Mouse (Mus musculus) thymus, postnatal 4 days (tissue): ENCODE data around the gene Pde3a.
A peak's percentile ranks its signal among the peaks of the same experiment; 100 is the strongest.

ENCODE experiments used
- DNase-seq: peaks from one replicate; pipeline ENCODE4 v3.0.0; 2021

The Pde3a gene

GRCm38 (mm10) chr6:141248691-141249584 lies at the start of gene Pde3a:
Gene Pde3a, plus strand, starts transcription at chr6:141249269.
- no peak for DNase-seq

DNA sequence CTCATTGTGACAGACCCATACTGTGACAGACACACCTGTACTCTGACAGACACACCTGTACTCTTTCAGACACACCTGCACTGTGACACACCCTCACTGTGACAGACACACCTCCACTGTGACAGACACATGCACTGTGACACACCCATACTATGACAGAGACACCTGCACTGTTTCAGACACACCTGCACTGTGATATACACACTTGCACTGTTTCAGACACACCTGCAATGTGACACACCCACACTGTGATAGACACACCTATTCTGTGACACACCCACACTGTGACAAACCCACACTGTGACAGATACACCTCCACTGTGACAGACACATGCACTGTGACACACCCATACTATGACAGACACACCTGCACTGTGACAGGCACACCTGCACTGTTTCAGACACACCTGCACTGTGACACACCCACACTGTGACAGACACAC lies 48.9 kb upstream of the Pde3a start:
- DNase-seq: no peak

- no peak for DNase-seq
Measured at GRCm38 (mm10) chr6:141207531-141207930, 41.5 kb upstream of the Pde3a start.

DNA sequence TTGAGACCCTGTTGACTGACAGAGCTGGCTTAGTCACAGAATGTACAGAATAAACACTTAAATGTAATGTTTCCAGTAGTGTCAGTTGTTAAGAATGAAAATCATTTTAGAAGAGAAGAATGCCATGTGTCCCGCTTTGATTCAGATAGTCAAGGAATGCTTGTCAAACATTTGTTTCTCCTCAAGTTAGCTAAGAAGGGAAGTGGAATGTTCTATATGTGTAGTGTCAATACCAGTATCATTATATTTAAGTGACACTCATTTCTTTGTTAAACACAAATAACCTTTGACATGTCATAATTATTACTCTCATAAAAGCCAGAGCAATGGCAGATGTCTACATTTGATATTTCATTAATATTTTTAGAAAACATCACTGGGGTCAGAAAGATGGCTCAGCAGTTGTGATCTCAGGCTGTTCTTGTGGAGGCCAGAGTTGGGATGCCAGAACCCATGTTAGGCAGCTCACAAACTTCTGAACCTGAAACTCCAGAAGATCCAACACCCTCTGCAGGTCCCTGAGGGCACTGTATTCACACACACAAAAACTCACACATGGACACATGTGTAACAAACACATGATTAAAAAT lies 40.7 kb upstream of the Pde3a start:
- DNase-seq: no peak

GRCm38 (mm10) chr6:141210021-141210420 lies 39.0 kb upstream of the Pde3a start:
- no peak for DNase-seq

- DNase-seq: no peak
Measured at GRCm38 (mm10) chr6:141221081-141221480, 28.0 kb upstream of the Pde3a start.

DNA sequence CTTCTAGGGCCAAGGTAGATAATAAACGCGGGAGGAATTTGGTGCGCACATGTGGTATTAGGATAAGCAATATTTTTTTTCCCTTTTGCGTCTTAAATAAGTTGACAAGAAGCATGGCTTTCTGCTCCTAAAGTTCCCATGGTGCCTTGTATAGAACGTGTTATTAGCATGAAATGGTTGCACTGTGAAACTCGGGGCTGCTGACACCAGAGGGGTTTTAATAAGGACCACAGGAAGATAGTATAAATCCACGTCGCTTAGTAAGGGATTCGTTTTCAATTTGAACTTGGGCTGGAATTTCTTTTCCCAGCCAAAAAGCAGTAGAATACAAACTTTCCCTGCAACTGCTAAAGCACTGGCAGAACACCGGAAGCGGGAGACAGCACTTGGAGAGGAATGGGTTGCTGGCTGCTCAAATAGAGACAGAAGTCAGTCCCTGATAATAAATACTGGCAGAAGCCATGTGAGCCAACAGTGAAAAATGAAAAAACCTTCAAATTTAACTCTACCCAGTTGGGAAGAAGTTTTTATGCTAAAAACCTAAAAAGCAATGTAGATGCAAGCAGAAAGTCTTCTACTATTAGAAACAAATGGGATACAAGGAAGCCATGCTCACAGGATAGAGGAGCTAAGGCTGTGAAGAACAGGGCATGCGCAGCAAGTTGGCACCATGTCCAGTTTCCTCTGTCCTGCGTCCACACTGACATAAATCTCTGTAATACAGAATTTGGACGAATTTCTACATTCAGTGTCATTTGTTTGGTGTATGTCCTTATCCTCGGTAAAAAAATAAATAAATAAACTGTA lies 22.0 kb upstream of the Pde3a start:
- no peak for DNase-seq

- DNase-seq: no peak
Measured at GRCm38 (mm10) chr6:141227658-141228005, 21.4 kb upstream of the Pde3a start.

GRCm38 (mm10) chr6:141232756-141233382 lies 16.2 kb upstream of the Pde3a start:
- DNase-seq: no peak

DNA sequence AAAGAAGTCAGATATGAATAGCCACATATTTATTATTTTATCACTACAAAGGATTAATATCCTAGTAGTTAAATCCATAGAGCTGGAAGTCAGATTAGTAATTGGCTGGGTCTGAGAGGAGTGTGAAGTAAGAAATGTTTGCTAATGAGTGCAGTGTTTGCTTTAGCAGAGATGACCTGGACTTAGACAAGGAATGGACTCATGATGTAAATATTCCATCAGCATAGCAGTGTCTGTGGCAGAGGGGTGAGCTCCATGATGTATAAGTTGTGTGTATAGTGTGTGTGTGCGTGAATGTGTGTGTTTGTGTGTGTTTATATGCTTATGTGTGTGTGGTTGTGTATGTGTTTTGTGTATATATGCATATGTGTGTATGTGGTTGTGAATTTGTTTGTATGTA lies 7.3 kb upstream of the Pde3a start:
- DNase-seq: no peak

GRCm38 (mm10) chr6:141245089-141245488 lies 4.0 kb upstream of the Pde3a start:
- no peak for DNase-seq

DNA sequence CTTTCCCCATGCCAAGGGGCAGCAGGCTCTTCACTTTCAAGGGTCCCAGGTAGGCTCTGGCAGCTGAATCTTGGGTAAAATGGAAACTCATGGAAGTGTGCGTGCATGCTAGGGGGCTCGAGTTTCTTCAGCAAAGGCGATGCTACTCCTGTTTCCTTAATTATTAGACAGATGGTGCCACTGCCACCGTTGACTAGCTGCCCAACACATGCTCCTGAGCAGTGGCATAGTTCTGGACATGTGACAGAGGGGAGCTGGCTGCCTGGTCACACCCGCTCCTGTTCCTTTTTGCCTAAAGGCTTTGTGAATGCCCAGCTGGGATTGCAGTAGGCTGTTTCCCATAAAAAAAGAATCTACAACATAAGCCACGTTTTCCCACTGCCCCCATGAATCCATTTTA lies 2.7 kb upstream of the Pde3a start:
- no peak for DNase-seq

GRCm38 (mm10) chr6:141248081-141248480 lies 988 bp upstream of the Pde3a start:
- no peak for DNase-seq

GRCm38 (mm10) chr6:141249585-141250295 lies 671 bp downstream of the Pde3a start:
- peak; percentile 11 for DNase-seq

DNA sequence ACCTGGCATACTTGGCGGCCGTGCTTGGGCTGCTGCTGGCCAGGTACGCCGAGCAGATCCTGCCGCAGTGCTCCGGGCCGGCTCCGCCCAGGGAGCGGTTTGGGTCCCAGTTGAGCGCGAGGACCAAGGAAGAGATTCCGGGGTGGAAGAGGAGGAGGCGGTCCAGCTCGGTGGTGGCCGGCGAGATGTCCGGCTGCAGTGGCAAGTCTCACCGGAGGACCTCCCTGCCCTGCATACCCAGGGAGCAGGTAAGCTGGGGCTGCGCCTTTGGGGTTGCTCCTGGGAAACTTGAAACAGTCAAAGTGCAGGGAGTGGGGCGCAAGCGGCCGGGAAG lies 1.2 kb downstream of the Pde3a start:
- DNase-seq: peak; percentile 7

- DNase-seq: no peak
Measured at GRCm38 (mm10) chr6:141250984-141251383, 1.9 kb downstream of the Pde3a start.

DNA sequence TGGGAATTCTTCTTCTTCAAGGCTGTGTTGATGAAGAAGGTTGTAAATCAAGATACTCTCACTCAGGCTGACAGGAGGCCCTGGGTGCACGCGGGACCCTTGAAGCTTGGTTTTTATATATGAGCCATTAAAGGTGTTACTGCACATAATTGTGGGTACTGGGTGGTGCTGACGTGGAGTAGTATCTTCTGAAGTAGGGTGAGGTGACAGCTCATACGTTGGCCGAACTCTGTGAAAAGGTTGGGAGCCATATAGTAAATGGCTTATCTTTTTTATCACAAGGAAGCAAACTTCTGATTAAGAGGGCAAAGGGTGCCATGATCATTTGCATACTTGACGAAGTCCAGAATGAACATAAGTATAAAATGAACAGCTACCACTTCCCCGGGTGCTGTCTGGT lies 3.5 kb downstream of the Pde3a start:
- DNase-seq: no peak

- no peak for DNase-seq
Measured at GRCm38 (mm10) chr6:141254956-141255355, 5.9 kb downstream of the Pde3a start.

GRCm38 (mm10) chr6:141256896-141257295 lies 7.8 kb downstream of the Pde3a start:
- DNase-seq: no peak

GRCm38 (mm10) chr6:141257434-141258202 lies 8.5 kb downstream of the Pde3a start:
- DNase-seq: no peak

- no peak for DNase-seq
Measured at GRCm38 (mm10) chr6:141265257-141265656, 16.2 kb downstream of the Pde3a start.
